Mouse (Mus musculus) frontal cortex, postnatal 14 days (tissue): ENCODE data around the gene Vmn2r108.
"Not testable (repeated sequence)": the region's sequence is repeated elsewhere in the genome, so short reads cannot be mapped to it uniquely, and the experiment has no call there.

Experiments used
- DNase-seq, 2 experiments: peaks; one replicate each; pipeline ENCODE4 v3.0.0; 2022; ENCODE audit warnings: low spot score in 2 of 2

Gene Vmn2r108

DNA sequence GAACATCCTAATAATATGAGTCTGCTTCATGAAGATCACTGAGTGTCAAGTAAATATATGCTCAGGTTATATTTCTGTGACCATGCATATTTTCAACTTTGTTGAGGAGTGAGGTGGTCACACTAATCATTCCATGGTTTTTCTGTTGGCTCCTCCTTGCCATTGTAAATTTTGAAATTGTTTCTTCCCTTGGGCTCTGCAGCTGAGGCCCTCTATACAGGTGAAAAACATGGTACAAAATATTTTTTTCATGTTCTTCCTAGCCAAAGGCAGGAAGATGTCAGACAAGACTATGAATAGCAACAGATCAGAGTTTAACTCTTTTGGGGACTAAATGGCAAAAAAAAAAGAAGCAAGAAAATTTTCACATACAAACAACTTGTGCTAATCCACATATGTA lies at the start of gene Vmn2r108:
TSS of gene Vmn2r108 (minus strand) at position 101 of the 400 bp plus-strand sequence.
- no peak for DNase-seq

DNA sequence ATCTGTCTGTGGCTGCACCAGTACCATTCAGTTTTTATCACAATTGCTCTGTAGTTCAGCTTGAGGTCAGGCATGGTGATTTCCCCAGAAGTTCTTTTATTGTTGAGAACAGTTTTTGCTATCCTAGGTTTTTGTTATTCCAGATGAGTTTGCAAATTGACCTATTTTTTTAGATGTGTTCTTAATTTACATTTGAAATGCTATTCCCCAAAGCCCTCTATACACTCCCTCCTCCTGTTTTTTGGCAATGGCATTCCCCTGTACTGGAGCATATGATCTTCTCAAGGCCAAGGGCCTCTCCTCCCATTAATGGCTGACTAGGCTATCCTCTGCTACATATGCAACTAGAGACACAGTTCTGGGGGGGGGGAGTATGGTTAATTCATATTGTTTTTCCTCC lies 27.1 kb upstream of the Vmn2r108 start:
- DNase-seq: not testable (repeated sequence)

DNA sequence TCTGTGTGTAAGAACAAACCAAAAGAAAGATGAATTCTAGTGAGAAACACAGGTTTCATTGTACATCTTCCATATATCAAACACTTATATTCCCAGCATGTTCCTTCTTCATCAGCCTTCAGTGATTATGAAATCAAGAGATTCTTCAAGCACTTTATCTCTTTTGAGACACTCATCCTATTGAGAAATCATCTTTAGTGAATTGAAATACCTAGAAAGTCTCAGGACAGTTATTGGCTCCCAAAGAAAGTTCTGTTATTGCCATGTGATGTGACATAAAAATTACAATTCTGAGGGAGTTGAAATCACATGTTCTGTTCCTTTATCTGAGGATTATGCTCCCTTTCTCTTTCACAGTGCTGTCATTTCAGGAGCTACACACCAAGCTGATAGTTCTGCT lies 16.7 kb upstream of the Vmn2r108 start, which contains the start of gene Vmn1r225:
TSS of gene Vmn1r225 (plus strand) at position 301 of the 400 bp plus-strand sequence.
- DNase-seq: no peak

DNA sequence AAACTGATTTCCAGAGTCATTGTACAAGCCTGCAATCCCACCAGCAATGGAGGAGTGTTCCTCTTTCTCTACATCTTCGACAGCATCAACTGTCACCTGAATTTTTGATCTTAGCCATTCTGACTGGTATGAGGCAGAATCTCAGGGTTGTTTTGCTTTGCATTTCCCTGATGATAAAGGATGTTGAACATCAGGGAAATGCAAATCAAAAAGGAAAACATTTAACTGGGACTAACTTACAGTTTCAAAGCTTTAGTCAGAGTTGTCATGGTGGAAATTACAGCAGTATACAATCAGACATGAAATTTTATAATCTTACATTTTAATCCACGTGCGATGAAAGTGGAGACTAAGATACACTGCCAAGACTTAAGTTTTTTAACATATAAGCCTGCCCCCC lies 7.8 kb downstream of the Vmn2r108 start:
- no peak for DNase-seq

DNA sequence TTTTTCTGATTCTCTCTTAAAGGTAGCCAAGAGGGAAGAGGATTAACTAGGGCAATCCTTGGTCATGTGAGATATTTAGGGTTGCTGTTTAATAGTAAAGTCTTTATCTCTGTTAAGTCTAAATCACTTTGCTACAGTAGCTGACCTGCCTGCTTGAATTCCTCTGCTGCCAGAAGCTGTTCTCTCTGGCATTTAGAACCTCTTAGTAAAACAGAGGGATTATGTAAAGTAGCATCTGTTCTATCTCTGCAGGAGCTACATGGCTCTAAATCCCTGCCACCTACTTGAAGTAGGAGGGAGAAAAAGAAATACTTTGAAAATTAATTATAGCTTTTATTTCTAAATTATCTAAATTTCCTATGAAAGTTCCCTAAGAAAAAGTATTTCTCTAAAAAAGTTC lies 41.9 kb downstream of the Vmn2r108 start:
- no peak for DNase-seq

DNA sequence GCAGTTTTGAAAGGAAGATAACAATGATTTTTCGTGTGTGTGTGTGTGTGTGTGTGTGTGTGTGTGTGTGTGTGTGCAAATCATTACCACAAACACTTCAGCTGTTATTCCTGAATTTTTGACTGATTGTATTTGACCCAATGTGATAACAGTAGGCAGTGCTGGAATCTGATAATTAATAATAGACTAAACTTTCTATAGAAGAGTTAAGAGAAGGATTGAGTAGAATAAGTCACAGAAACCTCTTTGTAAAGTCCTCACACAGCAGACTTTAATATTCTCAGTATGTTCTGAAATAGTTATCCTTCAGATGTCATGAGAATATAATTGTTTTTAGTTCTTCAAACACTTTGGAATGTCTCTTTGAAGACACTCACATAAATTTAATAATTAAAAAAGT lies 67.3 kb downstream of the Vmn2r108 start, which contains the start of gene Vmn1r224:
TSS of gene Vmn1r224 (plus strand) at position 301 of the 400 bp plus-strand sequence.
- no peak for DNase-seq
